Mouse (Mus musculus) olfactory bulb, adult 2 months (tissue): ENCODE measurements around the gene Arrdc3. TPM values are rescaled to one million over a fixed set of nuclear protein-coding genes. Genes with fewer than 3 reads are reported as not detected.

Source experiments
- H3K27ac ChIP-seq: fragments of 200-500 bp; 2 replicates; pipeline ENCODE4 v1.5.1; 2012; ENCODE audit warnings: low read depth, low read length; ENCODE audit not compliant: insufficient read depth
- H3K4me1 ChIP-seq: fragments of 200-500 bp; 2 replicates; pipeline ENCODE4 v1.6.1; 2012; ENCODE audit warnings: low read length; ENCODE audit not compliant: control insufficient read depth, insufficient read depth
- H3K4me3 ChIP-seq: fragments of 200-500 bp; 2 replicates; pipeline ENCODE4 v1.5.1; 2012; ENCODE audit warnings: mild to moderate bottlenecking, low read depth, low read length, moderate library complexity; ENCODE audit not compliant: insufficient read depth
- CTCF ChIP-seq: fragments of 200-500 bp; IDR thresholded peaks from 2 replicates; pipeline ENCODE4 v1.5.1; 2012; ENCODE audit warnings: low read depth, mild to moderate bottlenecking, low read length, moderate library complexity; ENCODE audit not compliant: insufficient read depth
- POLR2A ChIP-seq: fragments of 200-500 bp; IDR thresholded peaks from 2 replicates; pipeline ENCODE4 v1.6.1; 2012; ENCODE audit warnings: mild to moderate bottlenecking, low read depth, low read length, moderate library complexity; ENCODE audit not compliant: insufficient read depth
- WGBS: fragments of 180-500 bp; shearing (Covaris S2); methylation state at CpG from one replicate; pipeline ENCODE4 v1.1.7; 2018; 5-methylcytosine and 5-hydroxymethylcytosine counted together
- polyA plus RNA-seq: library from polyadenylated mRNA; stranded (reverse); fragments of >200 nt; gene quantifications from 2 replicates; pipeline ENCODE4 v1.2.4, GENCODE M21; 2012; ENCODE audit warnings: low replicate concordance; ENCODE audit not compliant: missing spikeins, insufficient read depth, insufficient read length

Gene Arrdc3
- polyA plus RNA-seq, 1 experiment, result not detected

- no peak overlapping the region for H3K4me3 ChIP-seq
- H3K4me1 ChIP-seq, result no peaks in the 10 kb centered on the region
- TF ChIP-seq CTCF (no peak), POLR2A (no peak)
- H3K27ac ChIP-seq, result no peak overlapping the region
- 96% methylated on average over 3 of the region's 3 CpGs for WGBS
These were observed 19.6 kb downstream of the Arrdc3 start for GRCm38 (mm10) chr13:80902796-80903195.

GRCm38 (mm10) chr13:80913361-80913760 is 30.2 kb downstream of the Arrdc3 start:
- no peaks in the 10 kb centered on the region for H3K4me1 ChIP-seq
- TF ChIP-seq CTCF, result no peak
- no peak for TF ChIP-seq POLR2A
- H3K4me3 ChIP-seq, result no peak overlapping the region
- H3K27ac ChIP-seq, result no peak overlapping the region

GRCm38 (mm10) chr13:80920939-80921338 is 37.8 kb downstream of the Arrdc3 start:
- TF ChIP-seq POLR2A, result no peak
- no peak for TF ChIP-seq CTCF
- no peak overlapping the region for H3K4me3 ChIP-seq
- H3K4me1 ChIP-seq, result no peaks in the 10 kb centered on the region
- no peak overlapping the region for H3K27ac ChIP-seq
- WGBS, result 93% methylated on average over 6 of the region's 6 CpGs

- WGBS, result 62% methylated on average over 7 of the region's 7 CpGs
- H3K4me1 ChIP-seq, result no peaks in the 10 kb centered on the region
These were observed 38.6 kb downstream of the Arrdc3 start for GRCm38 (mm10) chr13:80921593-80922327.

GRCm38 (mm10) chr13:80928187-80928586 is 45.0 kb downstream of the Arrdc3 start:
- Histone ChIP-seq H3K27ac (no peak overlapping the region), H3K4me1 (peaks cover 3% of the 10 kb centered on the region; the same call in 1 of the 2 replicates), H3K4me3 (no peak overlapping the region)
- WGBS, result 89% methylated on average over 7 of the region's 7 CpGs
- TF ChIP-seq POLR2A, result no peak
- TF ChIP-seq CTCF, result no peak

More at GRCm38 (mm10) chr13:80921593-80922327, 38.6 kb downstream of the Arrdc3 start:
- TF ChIP-seq CTCF (no peak), POLR2A (no peak)
- H3K27ac ChIP-seq, result no peak overlapping the region
- no peak overlapping the region for H3K4me3 ChIP-seq

GRCm38 (mm10) chr13:80930030-80930429 is 46.8 kb downstream of the Arrdc3 start:
- WGBS, result 91% methylated on average over 4 of the region's 4 CpGs
- TF ChIP-seq CTCF (no peak), POLR2A (no peak)
- peaks cover 3% of the 10 kb centered on the region; the same call in 1 of the 2 replicates for H3K4me1 ChIP-seq
- no peak overlapping the region for H3K27ac ChIP-seq
- H3K4me3 ChIP-seq, result no peak overlapping the region

- peaks cover 3% of the 10 kb centered on the region; the same call in 1 of the 2 replicates for H3K4me1 ChIP-seq
- 63% methylated on average over 5 of the region's 5 CpGs for WGBS
- TF ChIP-seq CTCF, result no peak
- TF ChIP-seq POLR2A, result no peak
- no peak overlapping the region for H3K4me3 ChIP-seq
- H3K27ac ChIP-seq, result no peak overlapping the region
These were observed 49.7 kb downstream of the Arrdc3 start for GRCm38 (mm10) chr13:80932816-80933402.

GRCm38 (mm10) chr13:80936426-80936825 is 53.2 kb downstream of the Arrdc3 start:
- H3K4me3 ChIP-seq, result no peak overlapping the region
- TF ChIP-seq POLR2A (no peak), CTCF (no peak)
- no peak overlapping the region for H3K27ac ChIP-seq
- H3K4me1 ChIP-seq, result peaks cover 5% of the 10 kb centered on the region; the same call in 1 of the 2 replicates
- 47% methylated on average over 2 of the region's 2 CpGs for WGBS

GRCm38 (mm10) chr13:80939228-80939627 is 56.0 kb downstream of the Arrdc3 start:
- Histone ChIP-seq H3K4me3 (no peak overlapping the region), H3K4me1 (peaks cover 2% of the 10 kb centered on the region; the same call in 1 of the 2 replicates), H3K27ac (no peak overlapping the region)
- TF ChIP-seq POLR2A (no peak), CTCF (no peak)
- 82% methylated on average over 4 of the region's 4 CpGs for WGBS
